Mouse (Mus musculus): ENCODE data around the gene Lrp2bp.

Lrp2bp gene

DNA sequence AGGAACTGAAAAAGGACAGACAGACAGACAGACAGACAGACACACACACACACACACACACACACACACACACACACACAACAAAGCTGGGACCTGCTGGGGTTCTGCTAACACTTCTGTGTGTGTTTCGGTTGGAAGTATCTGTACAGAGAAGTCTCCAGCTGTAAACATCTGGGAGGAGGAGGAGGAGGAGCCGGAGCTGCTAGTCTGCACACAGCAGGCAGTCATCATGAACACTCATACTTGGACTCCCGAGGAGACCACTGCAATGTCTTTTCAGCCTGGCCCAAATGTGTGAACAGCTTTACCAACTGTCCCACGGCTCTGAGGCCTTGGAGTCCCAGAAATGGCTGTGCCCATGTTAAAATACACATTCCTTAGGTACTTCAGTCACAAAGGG, 25.3 kb downstream of the Lrp2bp start:
- peak; percentile 19 for DNase-seq (ENCODE audit: low spot score)

DNA sequence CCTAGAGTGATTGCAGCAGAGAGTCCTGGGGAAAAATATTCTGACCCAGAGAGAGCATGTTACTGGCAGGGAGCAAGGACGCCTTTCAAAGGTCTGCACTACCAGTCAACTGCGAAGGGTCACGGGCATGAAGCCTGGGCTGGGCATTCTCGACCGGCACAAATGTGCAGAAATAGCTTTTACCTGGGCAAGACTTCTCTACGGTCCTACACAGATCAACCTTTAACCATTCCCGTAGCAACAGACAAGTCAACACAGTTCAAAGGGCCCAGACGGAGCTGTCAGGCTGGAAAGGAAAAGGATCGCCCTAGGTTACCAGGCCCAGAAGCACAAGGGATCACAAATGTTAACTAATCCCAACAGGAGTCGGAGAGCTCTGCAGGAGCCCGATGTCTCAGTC, 37.1 kb downstream of the Lrp2bp start:
- no peak for DNase-seq (ENCODE audit: low spot score)

DNA sequence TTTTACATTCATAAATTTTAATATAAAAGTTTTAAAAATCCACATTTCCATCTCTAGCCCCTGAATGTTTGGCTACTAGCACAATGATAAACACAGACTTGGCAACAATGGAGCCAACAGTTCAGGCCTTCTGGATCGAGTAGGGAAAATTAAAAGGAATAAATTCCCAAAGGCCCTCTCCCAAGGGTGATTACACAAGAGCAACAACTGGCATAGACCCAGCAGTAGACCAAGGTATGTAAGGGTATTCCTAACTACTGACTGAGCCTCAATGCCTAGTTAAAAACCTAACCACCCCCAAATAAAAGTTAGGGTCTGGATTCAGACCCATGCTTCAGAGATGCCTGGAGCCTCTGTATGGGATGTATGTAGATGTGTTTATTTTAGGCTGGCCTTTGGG, 40.6 kb downstream of the Lrp2bp start:
- no peak for DNase-seq (ENCODE audit: low spot score)

DNA sequence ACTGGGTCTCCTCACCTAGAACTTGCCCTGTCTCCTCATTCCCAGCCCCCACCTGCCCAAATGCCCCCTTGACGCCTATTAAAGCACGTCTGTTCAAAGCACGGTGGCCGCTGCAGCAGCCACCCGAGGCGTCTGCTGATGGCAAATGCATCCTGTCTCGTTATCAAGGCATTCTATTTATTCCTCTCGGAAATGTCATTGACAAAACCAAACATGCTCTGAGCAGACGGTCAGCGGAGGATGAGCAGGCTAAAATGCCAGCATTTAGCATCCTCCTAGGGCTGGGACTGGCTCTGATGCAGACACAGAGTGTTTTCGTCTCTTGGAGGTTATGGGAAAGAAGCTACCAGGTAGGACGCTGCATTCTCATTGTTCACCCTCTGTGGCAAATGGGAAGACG, 41.2 kb downstream of the Lrp2bp start:
- no peak for DNase-seq (ENCODE audit: low spot score)

GRCm38 (mm10) chr8:46072798-46073197, 73.7 kb downstream of the Lrp2bp start:
- DNase-seq (ENCODE audit: low spot score): no peak

GRCm38 (mm10) chr8:46073540-46074140, 74.5 kb downstream of the Lrp2bp start:
- no peak for DNase-seq (ENCODE audit: low spot score)

DNA sequence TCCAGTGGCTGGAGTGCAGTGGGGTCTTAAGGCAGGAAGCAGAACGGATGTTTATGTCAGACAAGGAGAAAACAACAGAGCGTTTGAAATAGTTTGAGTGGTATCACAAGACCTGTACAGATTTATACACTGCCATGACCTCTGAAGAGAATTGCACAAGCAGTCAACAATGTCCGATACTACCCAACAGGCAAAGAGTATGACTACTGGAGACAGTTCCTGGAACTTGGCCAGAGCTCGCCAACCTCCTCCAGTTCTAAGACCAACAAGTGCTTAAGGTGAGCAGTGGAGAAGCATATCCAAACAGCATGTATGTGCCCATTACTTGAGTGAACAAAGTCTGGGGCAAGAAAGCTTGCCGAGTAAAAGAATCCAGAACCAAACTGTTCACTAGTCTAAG, 76.1 kb downstream of the Lrp2bp start:
- DNase-seq (ENCODE audit: low spot score): no peak

GRCm38 (mm10) chr8:46078866-46079265, 79.8 kb downstream of the Lrp2bp start:
- no peak for DNase-seq (ENCODE audit: low spot score)

All from urinary bladder, postnatal 14 days (tissue).